Mouse (Mus musculus) stomach, embryonic 16.5 days (tissue): Measurements from ENCODE around the gene H2-T23. TPM values are rescaled to one million over a fixed set of nuclear protein-coding genes. Genes with fewer than 3 reads are reported as not detected.
"Not testable (repeated sequence)": the region's sequence is repeated elsewhere in the genome, so short reads cannot be mapped to it uniquely, and the experiment has no call there.

Source experiments
- ATAC-seq: fragments of 200-750 bp; cut with Nextera tagmentation; 2 replicates; pipeline ENCODE4 v1.8.0; 2017; ENCODE audit warnings: moderate number of reproducible peaks, moderate TSS enrichment; ENCODE audit not compliant: insufficient read depth, low FRiP score
- H3K27ac ChIP-seq: fragments of 300-500 bp; sonication (generic); 2 replicates; pipeline ENCODE4 v1.5.1; 2014; ENCODE audit warnings: low read length
- H3K27me3 ChIP-seq: fragments of 300-500 bp; sonication (generic); 2 replicates; pipeline ENCODE4 v1.6.1; 2014; ENCODE audit warnings: low read length, control low read depth, mixed read lengths; ENCODE audit not compliant: control insufficient read depth, insufficient read depth
- H3K36me3 ChIP-seq: fragments of 300-500 bp; sonication (generic); 2 replicates; pipeline ENCODE4 v1.6.1; 2014; ENCODE audit warnings: low read length; ENCODE audit not compliant: control insufficient read depth, insufficient read depth
- H3K4me1 ChIP-seq: fragments of 300-500 bp; sonication (generic); 2 replicates; pipeline ENCODE4 v1.6.1; 2014; ENCODE audit warnings: low read length, control low read depth, mixed read lengths; ENCODE audit not compliant: control insufficient read depth, insufficient read depth
- H3K4me2 ChIP-seq: fragments of 300-500 bp; sonication (generic); 2 replicates; pipeline ENCODE4 v1.6.1; 2014; ENCODE audit warnings: low read depth, low read length, mixed read lengths
- H3K4me3 ChIP-seq: fragments of 300-500 bp; sonication (generic); replicated peaks from 2 replicates; pipeline ENCODE4 v1.5.1; 2014; ENCODE audit warnings: mild to moderate bottlenecking, low read length
- H3K9ac ChIP-seq: fragments of 300-500 bp; sonication (generic); 2 replicates; pipeline ENCODE4 v1.6.1; 2014; ENCODE audit warnings: low read length
- H3K9me3 ChIP-seq: fragments of 300-500 bp; sonication (generic); replicated peaks from 2 replicates; pipeline ENCODE4 v1.6.1; 2016; ENCODE audit warnings: low read length, control low read depth; ENCODE audit not compliant: control insufficient read depth
- WGBS: fragments of 180-500 bp; shearing (Covaris S2); extraction: QIAGEN DNeasy Blood & Tissue Kit; methylation state at CpG from one replicate; pipeline ENCODE4 v1.1.7; 2014; 5-methylcytosine and 5-hydroxymethylcytosine counted together
- polyA plus RNA-seq: library from polyadenylated mRNA; unstranded; fragments of >200 nt; fragmentation: Nextera tagmentation; extraction: Ambion mirVana; gene quantifications from 2 replicates; pipeline ENCODE4 v1.2.1, GENCODE M21; 2015

Gene H2-T23
- polyA plus RNA-seq, 1 experiment from 2014 or later: 16.9 TPM

- Histone ChIP-seq H3K4me3 (no peak overlapping the region), H3K4me2 (no peak overlapping the region), H3K36me3 (peaks cover 11% of the 10 kb centered on the region; the same call in 1 of the 2 replicates), H3K9me3 (no peaks in the 10 kb centered on the region), H3K4me1 (peaks cover 5% of the 10 kb centered on the region), H3K9ac (no peak overlapping the region), H3K27me3 (no peaks in the 10 kb centered on the region), H3K27ac (no peak overlapping the region)
- ATAC-seq: no peak
- 49% methylated on average over 2 of the region's 2 CpGs for WGBS
Measured at GRCm38 (mm10) chr17:36018979-36019378, 13.7 kb downstream of the H2-T23 start.

GRCm38 (mm10) chr17:36017046-36017445 lies 15.6 kb downstream of the H2-T23 start:
- Histone ChIP-seq H3K4me2 (no peak overlapping the region), H3K27ac (no peak overlapping the region), H3K9ac (no peak overlapping the region), H3K9me3 (no peaks in the 10 kb centered on the region), H3K27me3 (no peaks in the 10 kb centered on the region), H3K4me3 (no peak overlapping the region), H3K36me3 (peaks cover 11% of the 10 kb centered on the region; the same call in 1 of the 2 replicates), H3K4me1 (no peaks in the 10 kb centered on the region)
- 83% methylated on average over 5 of the region's 5 CpGs for whole genome bisulfite sequencing
- no peak for ATAC-seq

GRCm38 (mm10) chr17:36014977-36015376 lies 17.7 kb downstream of the H2-T23 start:
- Histone ChIP-seq H3K9me3 (no peaks in the 10 kb centered on the region), H3K36me3 (peaks cover 11% of the 10 kb centered on the region; the same call in 1 of the 2 replicates), H3K27me3 (no peaks in the 10 kb centered on the region), H3K4me3 (no peak overlapping the region), H3K4me1 (no peaks in the 10 kb centered on the region), H3K27ac (no peak overlapping the region), H3K4me2 (no peak overlapping the region), H3K9ac (no peak overlapping the region)
- ATAC-seq: no peak
- 92% methylated on average over 5 of the region's 5 CpGs for WGBS

- H3K4me3 ChIP-seq, H3K9me3 ChIP-seq, H3K9ac ChIP-seq, ATAC-seq, H3K27ac ChIP-seq, H3K27me3 ChIP-seq, H3K4me2 ChIP-seq, H3K4me1 ChIP-seq, H3K36me3 ChIP-seq: not testable (repeated sequence)
- WGBS: 88% methylated on average over 7 of the region's 7 CpGs
Measured at GRCm38 (mm10) chr17:36004409-36004808, 28.2 kb downstream of the H2-T23 start.

- no peak for ATAC-seq
- H3K4me3 ChIP-seq: no peak overlapping the region
- no peaks in the 10 kb centered on the region for H3K27me3 ChIP-seq
- 0 out of 2 replicates have a peak, but pooled peaks cover 3% of the 10 kb centered on the region for H3K4me1 ChIP-seq
- H3K9ac ChIP-seq: no peak overlapping the region
- H3K4me2 ChIP-seq: no peak overlapping the region
- 0 out of 2 replicates have a peak, but pooled peaks cover 4% of the 10 kb centered on the region for H3K9me3 ChIP-seq
- H3K36me3 ChIP-seq: no peaks in the 10 kb centered on the region
- H3K27ac ChIP-seq: no peak overlapping the region
- WGBS: 94% methylated on average over 7 of the region's 7 CpGs
Measured at GRCm38 (mm10) chr17:36003331-36003730, 29.3 kb downstream of the H2-T23 start.

GRCm38 (mm10) chr17:36001966-36002365 lies 30.7 kb downstream of the H2-T23 start:
- ATAC-seq: no peak

GRCm38 (mm10) chr17:36001121-36001897 lies 31.3 kb downstream of the H2-T23 start:
- Histone ChIP-seq H3K4me2 (no peak overlapping the region), H3K4me1 (peaks cover 10% of the 10 kb centered on the region; the same call in 1 of the 2 replicates), H3K36me3 (no peaks in the 10 kb centered on the region), H3K9ac (no peak overlapping the region), H3K9me3 (0 out of 2 replicates have a peak, but pooled peaks cover 4% of the 10 kb centered on the region), H3K27ac (no peak overlapping the region), H3K4me3 (no peak overlapping the region), H3K27me3 (no peaks in the 10 kb centered on the region)
- ATAC-seq: no peak
- 90% methylated on average over 12 of the region's 12 CpGs for WGBS

More at GRCm38 (mm10) chr17:36001966-36002365, 30.7 kb downstream of the H2-T23 start:
- no peak overlapping the region for H3K9ac ChIP-seq
- H3K36me3 ChIP-seq: no peaks in the 10 kb centered on the region
- 92% methylated on average over 6 of the region's 6 CpGs for WGBS
- H3K4me3 ChIP-seq: no peak overlapping the region
- H3K4me1 ChIP-seq: 0 out of 2 replicates have a peak, but pooled peaks cover 10% of the 10 kb centered on the region
- no peak overlapping the region for H3K4me2 ChIP-seq
- no peaks in the 10 kb centered on the region for H3K27me3 ChIP-seq
- H3K9me3 ChIP-seq: 0 out of 2 replicates have a peak, but pooled peaks cover 4% of the 10 kb centered on the region
- no peak overlapping the region for H3K27ac ChIP-seq

- no peak overlapping the region for H3K4me3 ChIP-seq
- no peak overlapping the region for H3K27ac ChIP-seq
- no peak for ATAC-seq
- 69% methylated on average over 4 of the region's 4 CpGs for WGBS
- no peak overlapping the region for H3K4me2 ChIP-seq
- no peaks in the 10 kb centered on the region for H3K36me3 ChIP-seq
- no peaks in the 10 kb centered on the region for H3K9me3 ChIP-seq
- H3K4me1 ChIP-seq: peaks cover 12% of the 10 kb centered on the region
- no peaks in the 10 kb centered on the region for H3K27me3 ChIP-seq
- no peak overlapping the region for H3K9ac ChIP-seq
Measured at GRCm38 (mm10) chr17:36000349-36000748, 32.3 kb downstream of the H2-T23 start.

- ATAC-seq: no peak
- Histone ChIP-seq H3K4me1 (peaks cover 12% of the 10 kb centered on the region), H3K36me3 (no peaks in the 10 kb centered on the region), H3K27ac (no peak overlapping the region), H3K4me3 (no peak overlapping the region), H3K9me3 (no peaks in the 10 kb centered on the region), H3K27me3 (no peaks in the 10 kb centered on the region), H3K9ac (no peak overlapping the region), H3K4me2 (no peak overlapping the region)
- WGBS: 78% methylated on average over 7 of the region's 7 CpGs
Measured at GRCm38 (mm10) chr17:35999356-35999755, 33.3 kb downstream of the H2-T23 start.
